Mouse (Mus musculus): ENCODE data around the gene Defa35.
"Not testable (repeated sequence)": the region's sequence is repeated elsewhere in the genome, so short reads cannot be mapped to it uniquely, and the experiment has no call there.

Gene Defa35

DNA sequence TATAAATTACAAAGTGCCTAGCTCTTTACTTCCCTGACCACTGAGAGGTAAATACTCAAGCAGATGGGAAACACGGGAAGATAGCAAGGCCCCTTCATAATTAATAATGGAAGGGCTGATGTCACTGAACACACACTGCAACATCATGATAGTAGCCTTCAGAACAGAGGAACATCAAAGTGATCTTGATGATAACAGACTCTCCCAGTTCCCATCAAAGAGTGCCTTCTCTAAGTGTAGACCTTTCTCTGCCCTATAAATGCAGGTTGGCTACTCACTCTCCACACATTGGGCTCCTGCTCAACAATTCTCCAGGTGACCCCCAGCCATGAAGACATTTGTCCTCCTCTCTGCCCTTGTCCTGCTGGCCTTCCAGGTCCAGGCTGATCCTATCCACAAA, at the start of gene Defa35:
Gene Defa35 (plus strand): TSS at position 301 of the 400 bp plus-strand sequence.
- ATAC-seq (ENCODE audit: low TSS enrichment) = not testable (repeated sequence)

DNA sequence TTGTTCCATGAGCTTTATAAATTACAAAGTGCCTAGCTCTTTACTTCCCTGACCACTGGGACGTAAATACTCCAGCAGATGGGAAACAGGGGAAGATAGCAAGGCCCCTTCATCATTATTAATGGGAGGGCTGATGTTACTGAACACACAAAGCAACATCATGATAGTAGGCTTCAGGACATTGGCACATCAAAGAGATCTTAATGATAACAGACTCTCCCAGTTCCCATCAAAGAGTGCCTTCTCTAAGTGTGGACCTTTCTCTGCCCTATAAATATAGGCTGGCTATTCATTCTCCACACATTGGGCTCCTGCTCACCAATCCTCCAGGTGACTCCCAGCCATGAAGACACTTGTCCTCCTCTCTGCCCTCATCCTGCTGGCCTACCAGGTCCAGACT, 39.6 kb upstream of the Defa35 start, which contains the start of gene Defa21:
Gene Defa21 (plus strand): TSS at position 301 of the 400 bp plus-strand sequence.
- ATAC-seq (ENCODE audit: low TSS enrichment) = not testable (repeated sequence)

DNA sequence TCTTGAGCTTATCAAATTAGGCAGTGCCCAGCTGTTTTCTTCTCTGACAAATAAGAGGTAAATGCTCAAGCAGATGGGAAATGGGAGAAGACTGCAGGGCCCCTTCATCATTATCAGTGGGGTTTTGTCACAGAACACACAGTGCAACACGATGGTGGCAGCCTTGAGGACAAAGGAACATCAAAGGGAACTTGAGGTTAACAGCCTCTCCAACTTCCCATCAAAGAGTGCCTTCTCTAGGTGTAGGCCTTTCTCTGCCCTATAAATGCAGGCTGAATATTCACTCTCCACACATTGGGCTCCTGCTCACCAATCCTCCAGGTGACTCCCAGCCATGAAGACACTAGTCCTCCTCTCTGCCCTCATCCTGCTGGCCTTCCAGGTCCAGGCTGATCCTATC, 10.1 kb upstream of the Defa35 start, which contains the start of gene Defa23:
Gene Defa23 (plus strand): TSS at position 301 of the 400 bp plus-strand sequence.
- ATAC-seq (ENCODE audit: low TSS enrichment) = not testable (repeated sequence)

DNA sequence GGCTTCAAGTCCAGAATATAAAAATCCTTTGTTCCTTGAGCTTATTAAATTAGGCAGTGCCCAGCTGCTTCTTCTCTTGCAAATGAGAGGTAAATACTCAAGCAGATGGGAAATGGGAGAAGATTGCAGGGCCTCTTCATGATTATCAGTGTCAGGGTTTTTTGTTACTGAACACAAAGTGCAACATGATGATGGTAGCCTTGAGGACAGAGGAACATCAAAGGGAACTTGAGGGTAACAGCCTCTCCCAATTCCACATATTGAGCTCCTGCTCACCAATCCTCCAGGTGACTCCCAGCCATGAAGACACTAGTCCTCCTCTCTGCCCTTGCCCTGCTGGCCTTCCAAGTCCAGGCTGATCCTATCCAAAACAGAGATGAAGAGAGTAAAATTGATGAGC, 19.3 kb downstream of the Defa35 start, which contains the start of gene Defa25:
Gene Defa25 (plus strand): TSS at position 301 of the 400 bp plus-strand sequence.
- ATAC-seq (ENCODE audit: low TSS enrichment) = not testable (repeated sequence)

DNA sequence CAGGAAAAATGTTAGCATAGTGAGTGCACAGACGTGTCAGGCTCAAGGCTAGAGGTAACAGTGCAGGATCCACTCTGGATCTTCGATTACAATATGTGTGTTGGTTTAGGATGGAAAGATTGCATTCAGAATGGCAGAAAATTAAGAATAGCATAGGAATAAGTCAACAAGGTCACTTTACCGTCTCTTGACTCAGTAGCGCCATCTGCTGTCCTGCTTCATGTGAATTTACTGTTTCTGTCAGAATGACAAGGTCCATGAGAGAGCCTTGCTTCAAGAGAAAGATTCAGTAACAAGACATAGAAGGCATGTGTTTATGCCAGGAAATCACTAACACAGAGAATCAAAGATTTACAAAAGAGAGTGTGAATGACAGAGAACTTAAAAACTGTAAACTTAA, 28.3 kb downstream of the Defa35 start:
- ATAC-seq (ENCODE audit: low TSS enrichment) = no peak

DNA sequence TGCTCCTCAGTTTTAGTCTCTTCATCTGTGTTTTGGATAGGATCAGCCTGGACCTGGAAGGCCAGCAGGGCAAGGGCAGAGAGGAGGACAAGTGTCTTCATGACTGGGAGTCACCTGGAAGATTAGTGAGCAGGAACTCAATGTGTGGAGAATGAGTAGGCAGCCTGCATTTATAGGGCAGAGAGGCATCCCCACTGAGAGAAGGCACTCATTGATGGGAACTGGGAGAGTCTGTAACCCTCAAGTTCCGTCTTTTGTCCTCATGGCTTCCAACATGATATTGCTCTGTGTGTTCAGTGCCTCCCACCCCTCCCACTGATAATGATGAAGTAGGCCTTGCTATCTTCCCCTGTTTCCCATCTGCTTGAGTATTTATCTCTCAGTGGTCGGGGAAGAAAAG, 31.1 kb downstream of the Defa35 start, which contains the start of gene Gm14851:
Gene Gm14851 (minus strand): TSS at position 101 of the 400 bp plus-strand sequence.
- ATAC-seq (ENCODE audit: low TSS enrichment) = not testable (repeated sequence)

Measured in frontal cortex, adult (tissue).